In the genomic region with DNA sequence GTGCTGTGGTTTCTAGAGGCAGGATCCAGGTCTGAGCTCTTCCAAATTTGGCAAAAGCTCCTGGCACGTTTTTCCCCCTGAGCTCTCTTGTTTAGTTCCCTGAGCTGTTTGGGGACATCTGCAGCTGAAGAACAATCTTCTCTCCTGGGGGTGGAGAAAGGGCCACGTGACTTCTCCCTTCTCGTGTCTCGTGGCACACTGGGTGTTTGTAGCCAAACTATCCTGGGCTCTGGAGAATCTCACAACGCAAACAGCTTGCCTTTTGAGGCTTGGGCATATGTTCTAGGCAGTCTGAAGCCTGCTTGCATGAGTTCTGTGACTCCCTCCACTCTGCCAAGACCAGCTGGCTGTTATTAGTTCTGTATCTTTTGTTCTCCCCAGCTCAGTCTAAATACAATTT, we compare ENCODE assay signal across 9 mouse cellular contexts.
DNase-seq lines count a peak whose midpoint lies in the region; ATAC-seq and TF ChIP-seq lines count a peak whose summit lies in the region.
"Had no signal": no experiment of that assay in that cellular context is flagged by ENCODE, and none has a peak within 500 bp of the region (broad histone marks: within the 10 kb centered on the region; RNA-seq: fewer than 3 reads in every experiment).

No protein-coding gene starts in this region.

- TF ChIP-seq EP300 in heart, adult 2 months (IDR thresholded peaks at IDR 0.05; ENCODE audit: insufficient read depth, low read depth, low read length), result no peak

- H3K4me1 ChIP-seq in heart, adult 2 months (ENCODE audit: control insufficient read depth, insufficient read depth, low read length), result peaks cover 2% of the 10 kb centered on the region
- no peaks in the 10 kb centered on the region for H3K4me1 ChIP-seq in heart, embryonic 11.5 days (ENCODE audit: control insufficient read depth, insufficient read depth, low read length)
- H3K4me1 ChIP-seq in bone marrow, adult 2 months (ENCODE audit: control insufficient read depth, insufficient read depth, low read length), result peaks cover 5% of the 10 kb centered on the region
- no peaks in the 10 kb centered on the region for H3K4me1 ChIP-seq in kidney, embryonic 14.5 days (ENCODE audit: control insufficient read depth, insufficient read depth, low read length)

- no peak for TF ChIP-seq POLR2A in heart, adult 2 months (IDR thresholded peaks at IDR 0.05; ENCODE audit: insufficient read depth, low read depth, low read length)
- TF ChIP-seq POLR2A in bone marrow, adult 2 months (IDR thresholded peaks at IDR 0.05; ENCODE audit: borderline replicate concordance, control insufficient read depth, low read depth, low read length), result no peak

- H3K4me2 ChIP-seq in heart, embryonic 11.5 days, result no peak overlapping the region
- H3K4me2 ChIP-seq in kidney, embryonic 14.5 days (replicated peaks; ENCODE audit: low read depth, low read length), result no peak overlapping the region
- H3K4me2 ChIP-seq: neural tube, embryonic 13.5 days had no signal

- intact Hi-C loops in heart, adult 2 months (cut with DNase I), result loop anchor here (5.0 kb wide), 1 partner anchor 85 kb away; the partner anchor contains the start of gene Rgs2
- intact Hi-C loops in left cerebral cortex, postnatal 14 days (cut with DNase I), result loop anchor here (5.0 kb wide), 1 partner anchor 85 kb away; the partner anchor contains the start of gene Rgs2

- no peak for TF ChIP-seq CTCF in heart, adult 2 months (IDR thresholded peaks at IDR 0.05)
- TF ChIP-seq CTCF in bone marrow, adult 2 months (IDR thresholded peaks at IDR 0.05; ENCODE audit: control insufficient read depth, insufficient read depth, low read length), result no peak

- no peak overlapping the region for H3K9ac ChIP-seq in heart, adult 2 months (ENCODE audit: low read depth, low read length)
- H3K9ac ChIP-seq in heart, embryonic 11.5 days (ENCODE audit: low read depth, low read length), result no peak overlapping the region
- no peak overlapping the region for H3K9ac ChIP-seq in kidney, embryonic 14.5 days (ENCODE audit: low read depth, low read length)
- H3K9ac ChIP-seq: neural tube, embryonic 13.5 days had no signal

- WGBS in heart, adult 2 months, result 53% methylated on average over 5 of the region's 5 CpGs
- 59% methylated on average over 5 of the region's 5 CpGs for WGBS in heart, embryonic 11.5 days (ENCODE audit: insufficient replicate concordance)
- 5% methylated on average over 5 of the region's 5 CpGs for WGBS in bone marrow, adult 2 months
- 70% methylated on average over 5 of the region's 5 CpGs for WGBS in kidney, embryonic 14.5 days

- H3K4me3 ChIP-seq in heart, adult 2 months, result no peak overlapping the region
- no peak overlapping the region for H3K4me3 ChIP-seq in heart, embryonic 11.5 days (ENCODE audit: low read depth, low read length)
- H3K4me3 ChIP-seq in bone marrow, adult 2 months (replicated peaks; ENCODE audit: control insufficient read depth, low read depth, low read length), result no peak overlapping the region
- no peak overlapping the region for H3K4me3 ChIP-seq in kidney, embryonic 14.5 days (ENCODE audit: low read length)
- H3K4me3 ChIP-seq: neural tube, embryonic 13.5 days had no signal

- no peaks in the 10 kb centered on the region for H3K36me3 ChIP-seq in heart, adult 2 months (ENCODE audit: control insufficient read depth, insufficient read depth, low read length)
- H3K36me3 ChIP-seq in heart, embryonic 11.5 days (ENCODE audit: control insufficient read depth, insufficient read depth, low read length), result no peaks in the 10 kb centered on the region
- H3K36me3 ChIP-seq in kidney, embryonic 14.5 days (ENCODE audit: control insufficient read depth, insufficient read depth, low read length), result no peaks in the 10 kb centered on the region
- H3K36me3 ChIP-seq: neural tube, embryonic 13.5 days had no signal

- ATAC-seq in heart, embryonic 11.5 days (replicated peaks; ENCODE audit: insufficient number of reproducible peaks, low FRiP score, low TSS enrichment), result no peak
- ATAC-seq in granulocyte monocyte progenitor cell, adult 5-6 weeks (replicated peaks; ENCODE audit: poor library complexity, severe bottlenecking), result peak; percentile 4; the same call in 1 of the 2 replicates
- no peak for ATAC-seq in kidney, embryonic 14.5 days (ENCODE audit: low FRiP score, low TSS enrichment)

- H3K27ac ChIP-seq in heart, adult 2 months, result peak overlapping the region; percentile 7; the same call in 1 of the 2 replicates
- no peak overlapping the region for H3K27ac ChIP-seq in heart, embryonic 11.5 days (ENCODE audit: low read depth, low read length)
- H3K27ac ChIP-seq in bone marrow, adult 2 months (ENCODE audit: control insufficient read depth, insufficient read depth, low read depth, low read length, poor library complexity), result peak overlapping the region; percentile 97
- no peak overlapping the region for H3K27ac ChIP-seq in kidney, embryonic 14.5 days (ENCODE audit: low read depth, low read length)
- H3K27ac ChIP-seq: neural tube, embryonic 13.5 days had no signal

- H3K79me2 ChIP-seq in heart, adult 2 months (replicated peaks; ENCODE audit: control insufficient read depth, insufficient read depth, low read length), result no peaks in the 10 kb centered on the region

- no peaks in the 10 kb centered on the region for H3K27me3 ChIP-seq in heart, adult 2 months (ENCODE audit: control insufficient read depth, insufficient read depth, low read length)
- no peaks in the 10 kb centered on the region for H3K27me3 ChIP-seq in heart, embryonic 11.5 days (ENCODE audit: control insufficient read depth, insufficient read depth, low read length)
- no peaks in the 10 kb centered on the region for H3K27me3 ChIP-seq in kidney, embryonic 14.5 days (ENCODE audit: control insufficient read depth, insufficient read depth, low read length)

- DNase-seq in heart, adult 2 months, result peak; percentile 34 to 62
- peak; percentile 66 to 88 for DNase-seq in left cerebral cortex, postnatal 14 days (ENCODE audit: low spot score in 2 of 2)
- peak; percentile 34 for DNase-seq in right cerebral cortex, postnatal 14 days
- no peak for DNase-seq in urinary bladder, postnatal 25 days (ENCODE audit: low spot score)

- no peaks in the 10 kb centered on the region for H3K9me3 ChIP-seq in heart, embryonic 11.5 days (replicated peaks; ENCODE audit: control insufficient read depth, low read length)
- no peaks in the 10 kb centered on the region for H3K9me3 ChIP-seq in kidney, embryonic 14.5 days (ENCODE audit: control insufficient read depth, low read length)
- H3K9me3 ChIP-seq: neural tube, embryonic 13.5 days had no signal

Comparison
In these comparisons a context has a peak if more than half of its experiments do, and no peak if none do; other contexts are left out.
1. H3K27ac ChIP-seq: peak in heart, adult 2 months (single experiment) and bone marrow, adult 2 months (single experiment); none in heart, embryonic 11.5 days (single experiment) and kidney, embryonic 14.5 days (single experiment).